ENCODE assay signal across 11 mouse cellular contexts in the genomic region with DNA sequence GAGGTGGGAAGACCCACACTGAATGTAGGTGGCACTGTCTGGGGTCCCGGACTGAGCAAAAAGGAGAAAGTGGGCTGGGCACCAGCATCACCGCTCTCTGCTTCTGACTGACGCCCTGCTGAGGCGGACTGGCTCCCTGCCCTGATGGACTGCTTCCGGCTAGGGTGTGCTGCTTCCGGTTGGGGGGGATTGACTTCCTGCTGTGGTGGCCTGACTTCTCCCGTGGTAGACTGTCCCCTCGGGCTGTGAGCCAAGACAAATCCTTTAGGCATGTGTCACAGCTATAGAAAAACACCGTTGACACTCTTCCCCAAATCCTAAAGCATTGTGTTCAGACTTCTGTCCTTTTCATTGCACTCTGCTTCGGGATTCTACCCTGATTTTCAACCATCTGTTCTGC. TPM values are rescaled to one million over a fixed set of nuclear protein-coding genes. Genes with fewer than 3 reads are reported as not detected.
A peak's percentile ranks its signal among the peaks of the same experiment; 100 is the strongest.
DNase-seq lines count a peak whose midpoint lies in the region; ATAC-seq lines count a peak whose summit lies in the region.
"Had no signal": no experiment of that assay in that cellular context is flagged by ENCODE, and none has a peak within 500 bp of the region (broad histone marks: within the 10 kb centered on the region; RNA-seq: fewer than 3 reads in every experiment).

No protein-coding gene starts in this region.

- no peak for ATAC-seq in forebrain, embryonic 11.5 days (replicated peaks; ENCODE audit: low FRiP score)
- no peak for ATAC-seq in forebrain, embryonic 15.5 days (replicated peaks)
- peak; percentile 80 for ATAC-seq in heart, embryonic 15.5 days (replicated peaks; ENCODE audit: insufficient number of reproducible peaks, insufficient read depth, low FRiP score, low read depth)
- no peak for ATAC-seq in hindbrain, embryonic 12.5 days (ENCODE audit: low FRiP score)
- ATAC-seq: intestine, embryonic 15.5 days had no signal

- WGBS in forebrain, embryonic 11.5 days, result 76% methylated on average over 10 of the region's 10 CpGs
- 66% methylated on average over 10 of the region's 10 CpGs for WGBS in forebrain, embryonic 15.5 days
- WGBS in heart, embryonic 15.5 days, result 45% methylated on average over 10 of the region's 10 CpGs
- 64% methylated on average over 10 of the region's 10 CpGs for WGBS in hindbrain, embryonic 12.5 days

- no peak overlapping the region for H3K9ac ChIP-seq in forebrain, embryonic 11.5 days (ENCODE audit: low read length)
- H3K9ac ChIP-seq in forebrain, embryonic 15.5 days (replicated peaks), result no peak overlapping the region
- H3K9ac ChIP-seq in heart, embryonic 15.5 days, result no peak overlapping the region
- no peak overlapping the region for H3K9ac ChIP-seq in hindbrain, embryonic 12.5 days
- H3K9ac ChIP-seq: intestine, embryonic 15.5 days had no signal

- H3K27me3 ChIP-seq in forebrain, embryonic 11.5 days (ENCODE audit: control insufficient read depth, insufficient read depth, low read length), result no peaks in the 10 kb centered on the region; the same call in 1 of the 2 replicates
- H3K27me3 ChIP-seq in forebrain, embryonic 15.5 days, result no peaks in the 10 kb centered on the region
- no peaks in the 10 kb centered on the region for H3K27me3 ChIP-seq in heart, embryonic 15.5 days
- no peaks in the 10 kb centered on the region for H3K27me3 ChIP-seq in hindbrain, embryonic 12.5 days
- H3K27me3 ChIP-seq: intestine, embryonic 15.5 days had no signal

- no peak overlapping the region for H3K4me2 ChIP-seq in forebrain, embryonic 11.5 days (ENCODE audit: low read depth, low read length, severe bottlenecking)
- H3K4me2 ChIP-seq in forebrain, embryonic 15.5 days (replicated peaks), result no peak overlapping the region
- H3K4me2 ChIP-seq in heart, embryonic 15.5 days, result peak overlapping the region; percentile 19; the same call in 1 of the 2 replicates
- no peak overlapping the region for H3K4me2 ChIP-seq in hindbrain, embryonic 12.5 days (replicated peaks)
- H3K4me2 ChIP-seq: intestine, embryonic 15.5 days had no signal

- DNase-seq in forebrain, embryonic 11.5 days (ENCODE audit: low spot score), result peak; percentile 47
- DNase-seq in 416B (ENCODE audit: low read depth), result peak; percentile 75
- peak; percentile 69 to 75 for DNase-seq in kidney, postnatal 36 days
- no peak for DNase-seq in right cerebral cortex, postnatal 36 days (ENCODE audit: low spot score in 2 of 2)
- no peak for DNase-seq in frontal cortex, postnatal 25 days (ENCODE audit: low spot score in 2 of 2)
- DNase-seq: right cerebral cortex, postnatal 14 days had no signal

- H3K4me1 ChIP-seq in forebrain, embryonic 11.5 days (replicated peaks; ENCODE audit: control insufficient read depth, insufficient read depth, low read length), result peaks cover 4% of the 10 kb centered on the region; the same call in 1 of the 2 replicates
- H3K4me1 ChIP-seq in forebrain, embryonic 15.5 days, result peaks cover 6% of the 10 kb centered on the region; the same call in 1 of the 2 replicates
- no peaks in the 10 kb centered on the region for H3K4me1 ChIP-seq in heart, embryonic 15.5 days (replicated peaks)
- H3K4me1 ChIP-seq in hindbrain, embryonic 12.5 days, result peaks cover 4% of the 10 kb centered on the region; the same call in 1 of the 2 replicates
- H3K4me1 ChIP-seq: intestine, embryonic 15.5 days had no signal

- H3K27ac ChIP-seq in forebrain, embryonic 11.5 days (ENCODE audit: low read depth, low read length), result no peak overlapping the region
- no peak overlapping the region for H3K27ac ChIP-seq in forebrain, embryonic 15.5 days (replicated peaks)
- no peak overlapping the region for H3K27ac ChIP-seq in heart, embryonic 15.5 days
- H3K27ac ChIP-seq in hindbrain, embryonic 12.5 days, result no peak overlapping the region
- H3K27ac ChIP-seq: intestine, embryonic 15.5 days had no signal

- no peaks in the 10 kb centered on the region for H3K36me3 ChIP-seq in forebrain, embryonic 11.5 days (ENCODE audit: control insufficient read depth, insufficient read depth, low read length)
- H3K36me3 ChIP-seq in forebrain, embryonic 15.5 days, result no peaks in the 10 kb centered on the region
- H3K36me3 ChIP-seq in heart, embryonic 15.5 days, result no peaks in the 10 kb centered on the region
- H3K36me3 ChIP-seq in hindbrain, embryonic 12.5 days, result no peaks in the 10 kb centered on the region
- H3K36me3 ChIP-seq: intestine, embryonic 15.5 days had no signal

- H3K9me3 ChIP-seq in forebrain, embryonic 11.5 days (ENCODE audit: control insufficient read depth, low read length), result no peaks in the 10 kb centered on the region
- H3K9me3 ChIP-seq in forebrain, embryonic 15.5 days, result no peaks in the 10 kb centered on the region
- no peaks in the 10 kb centered on the region for H3K9me3 ChIP-seq in heart, embryonic 15.5 days (replicated peaks)
- H3K9me3 ChIP-seq in hindbrain, embryonic 12.5 days (replicated peaks), result 0 out of 2 replicates have a peak, but pooled peaks cover 5% of the 10 kb centered on the region
- H3K9me3 ChIP-seq: intestine, embryonic 15.5 days had no signal

- H3K4me3 ChIP-seq in forebrain, embryonic 11.5 days (ENCODE audit: low read depth, low read length), result no peak overlapping the region
- no peak overlapping the region for H3K4me3 ChIP-seq in forebrain, embryonic 15.5 days
- no peak overlapping the region for H3K4me3 ChIP-seq in heart, embryonic 15.5 days
- no peak overlapping the region for H3K4me3 ChIP-seq in hindbrain, embryonic 12.5 days
- H3K4me3 ChIP-seq: intestine, embryonic 15.5 days; megakaryocyte, embryonic 14.5 days had no signal

RNA-seq across cellular contexts. Expression of gene Spry1, which starts 26.0 kb away (rescaled TPM):
- 20.9 and 24.4 TPM in 2 replicates for polyA plus RNA-seq in forebrain, embryonic 11.5 days (2014; fragmentation: Nextera tagmentation; extraction: Ambion mirVana)
- polyA plus RNA-seq in forebrain, embryonic 15.5 days (2015; fragmentation: Nextera tagmentation; extraction: Ambion mirVana), result 4.3 and 5.6 TPM in 2 replicates
- 7.2 and 9.1 TPM in 2 replicates for polyA plus RNA-seq in heart, embryonic 15.5 days (2015; fragmentation: Nextera tagmentation; extraction: Ambion mirVana)
- polyA plus RNA-seq in hindbrain, embryonic 12.5 days (2016; fragmentation: Nextera tagmentation; extraction: Ambion mirVana), result 6.9 and 7.1 TPM in 2 replicates

Comparison
In these comparisons a context has a peak if more than half of its experiments do, and no peak if none do; other contexts are left out.
1. DNase-seq: peak in forebrain, embryonic 11.5 days (single experiment), 416B (single experiment) and kidney, postnatal 36 days (2 of 2); none in right cerebral cortex, postnatal 36 days (0 of 2) and frontal cortex, postnatal 25 days (0 of 2).